Mouse (Mus musculus): ENCODE measurements around the gene Apex1. TPM values are rescaled to one million over a fixed set of nuclear protein-coding genes. Genes with fewer than 3 reads are reported as not detected.
"Not testable (repeated sequence)": the region's sequence is repeated elsewhere in the genome, so short reads cannot be mapped to it uniquely, and the experiment has no call there.

Apex1 gene
- polyA plus RNA-seq, 1 experiment from 2014 or later: 466 TPM

- Histone ChIP-seq H3K4me3 (ENCODE audit: low read depth, low read length) (no peak overlapping the region), H3K36me3 (ENCODE audit: control insufficient read depth, insufficient read depth, low read length) (no peaks in the 10 kb centered on the region; the same call in 1 of the 2 replicates), H3K9me3 (ENCODE audit: control insufficient read depth, low read length) (no peaks in the 10 kb centered on the region), H3K4me2 (ENCODE audit: low read depth, severe bottlenecking) (no peak overlapping the region), H3K27ac (replicated peaks; ENCODE audit: low read depth, low read length) (no peak overlapping the region), H3K4me1 (ENCODE audit: control insufficient read depth, insufficient read depth, low read length) (no peaks in the 10 kb centered on the region; the same call in 1 of the 2 replicates), H3K27me3 (ENCODE audit: control insufficient read depth, insufficient read depth, low read length) (no peaks in the 10 kb centered on the region), H3K9ac (ENCODE audit: low read length) (no peak overlapping the region)
- ATAC-seq (ENCODE audit: insufficient number of reproducible peaks, low FRiP score, low TSS enrichment, low read depth): no peak
- WGBS: 68% methylated on average over 4 of the region's 4 CpGs
- DNase-seq (ENCODE audit: low spot score): no peak
Observed at GRCm38 (mm10) chr14:50908126-50908525, 16.6 kb upstream of the Apex1 start.

GRCm38 (mm10) chr14:50911356-50911755, 13.4 kb upstream of the Apex1 start:
- 62% methylated on average over 3 of the region's 3 CpGs for WGBS
- H3K9ac ChIP-seq (ENCODE audit: low read length): no peak overlapping the region
- ATAC-seq (ENCODE audit: insufficient number of reproducible peaks, low FRiP score, low TSS enrichment, low read depth) (no peak), DNase-seq (ENCODE audit: low spot score) (no peak)
- H3K36me3 ChIP-seq (ENCODE audit: control insufficient read depth, insufficient read depth, low read length): peaks cover 6% of the 10 kb centered on the region; the same call in 1 of the 2 replicates
- no peaks in the 10 kb centered on the region for H3K4me1 ChIP-seq (ENCODE audit: control insufficient read depth, insufficient read depth, low read length)
- no peak overlapping the region for H3K27ac ChIP-seq (replicated peaks; ENCODE audit: low read depth, low read length)
- H3K4me2 ChIP-seq (ENCODE audit: low read depth, severe bottlenecking): no peak overlapping the region
- H3K27me3 ChIP-seq (ENCODE audit: control insufficient read depth, insufficient read depth, low read length): no peaks in the 10 kb centered on the region
- no peaks in the 10 kb centered on the region for H3K9me3 ChIP-seq (ENCODE audit: control insufficient read depth, low read length)
- no peak overlapping the region for H3K4me3 ChIP-seq (ENCODE audit: low read depth, low read length)

- Histone ChIP-seq H3K4me3 (ENCODE audit: low read depth, low read length) (peak overlapping the region; percentile 70), H3K36me3 (ENCODE audit: control insufficient read depth, insufficient read depth, low read length) (peaks cover 11% of the 10 kb centered on the region; the same call in 1 of the 2 replicates), H3K9ac (ENCODE audit: low read length) (peak overlapping the region; percentile 79), H3K4me2 (ENCODE audit: low read depth, severe bottlenecking) (peak overlapping the region; percentile 67)
- not testable (repeated sequence) for H3K9me3 ChIP-seq (ENCODE audit: control insufficient read depth, low read length); H3K27ac ChIP-seq (replicated peaks; ENCODE audit: low read depth, low read length); ATAC-seq (ENCODE audit: insufficient number of reproducible peaks, low FRiP score, low TSS enrichment, low read depth); DNase-seq (ENCODE audit: low spot score); H3K4me1 ChIP-seq (ENCODE audit: control insufficient read depth, insufficient read depth, low read length); H3K27me3 ChIP-seq (ENCODE audit: control insufficient read depth, insufficient read depth, low read length)
- WGBS: 79% methylated on average over 1 of the region's 1 CpGs
Observed at GRCm38 (mm10) chr14:50923437-50923836, 1.3 kb upstream of the Apex1 start.

GRCm38 (mm10) chr14:50925111-50925920, 548 bp downstream of the Apex1 start:
- 2% methylated on average over 38 of the region's 38 CpGs for WGBS
- peak overlapping the region; percentile 70 for H3K4me3 ChIP-seq (ENCODE audit: low read depth, low read length)
- 0 out of 2 replicates have a peak, but pooled peaks cover 7% of the 10 kb centered on the region for H3K4me1 ChIP-seq (ENCODE audit: control insufficient read depth, insufficient read depth, low read length)
- H3K36me3 ChIP-seq (ENCODE audit: control insufficient read depth, insufficient read depth, low read length): peaks cover 12% of the 10 kb centered on the region; the same call in 1 of the 2 replicates
- ATAC-seq (ENCODE audit: insufficient number of reproducible peaks, low FRiP score, low TSS enrichment, low read depth) (peak; percentile 7; the same call in 1 of the 2 replicates), DNase-seq (ENCODE audit: low spot score) (peak; percentile 41)
- H3K9ac ChIP-seq (ENCODE audit: low read length): peak overlapping the region; percentile 79
- H3K4me2 ChIP-seq (ENCODE audit: low read depth, severe bottlenecking): peak overlapping the region; percentile 70
- H3K27ac ChIP-seq (replicated peaks; ENCODE audit: low read depth, low read length): peak overlapping the region; percentile 95
- H3K27me3 ChIP-seq (ENCODE audit: control insufficient read depth, insufficient read depth, low read length): no peaks in the 10 kb centered on the region
- no peaks in the 10 kb centered on the region for H3K9me3 ChIP-seq (ENCODE audit: control insufficient read depth, low read length)

GRCm38 (mm10) chr14:50927366-50927765, 2.6 kb downstream of the Apex1 start:
- H3K36me3 ChIP-seq (ENCODE audit: control insufficient read depth, insufficient read depth, low read length): peaks cover 12% of the 10 kb centered on the region; the same call in 1 of the 2 replicates
- H3K9me3 ChIP-seq (ENCODE audit: control insufficient read depth, low read length): no peaks in the 10 kb centered on the region
- no peak overlapping the region for H3K27ac ChIP-seq (replicated peaks; ENCODE audit: low read depth, low read length)
- no peaks in the 10 kb centered on the region for H3K27me3 ChIP-seq (ENCODE audit: control insufficient read depth, insufficient read depth, low read length)
- 0 out of 2 replicates have a peak, but pooled peaks cover 7% of the 10 kb centered on the region for H3K4me1 ChIP-seq (ENCODE audit: control insufficient read depth, insufficient read depth, low read length)
- 66% methylated on average over 3 of the region's 3 CpGs for whole genome bisulfite sequencing
- H3K9ac ChIP-seq (ENCODE audit: low read length): no peak overlapping the region
- DNase-seq (ENCODE audit: low spot score) (no peak), ATAC-seq (ENCODE audit: insufficient number of reproducible peaks, low FRiP score, low TSS enrichment, low read depth) (no peak)
- H3K4me3 ChIP-seq (ENCODE audit: low read depth, low read length): no peak overlapping the region
- no peak overlapping the region for H3K4me2 ChIP-seq (ENCODE audit: low read depth, severe bottlenecking)

GRCm38 (mm10) chr14:50929951-50930350, 5.2 kb downstream of the Apex1 start:
- no peak overlapping the region for H3K27ac ChIP-seq (replicated peaks; ENCODE audit: low read depth, low read length)
- peak overlapping the region; percentile 93 for H3K9ac ChIP-seq (ENCODE audit: low read length)
- H3K4me1 ChIP-seq (ENCODE audit: control insufficient read depth, insufficient read depth, low read length): 0 out of 2 replicates have a peak, but pooled peaks cover 3% of the 10 kb centered on the region
- H3K9me3 ChIP-seq (ENCODE audit: control insufficient read depth, low read length): no peaks in the 10 kb centered on the region
- peak overlapping the region; percentile 98 for H3K4me3 ChIP-seq (ENCODE audit: low read depth, low read length)
- ATAC-seq (ENCODE audit: insufficient number of reproducible peaks, low FRiP score, low TSS enrichment, low read depth) (no peak), DNase-seq (ENCODE audit: low spot score) (no peak)
- H3K4me2 ChIP-seq (ENCODE audit: low read depth, severe bottlenecking): peak overlapping the region; percentile 76
- 18% methylated on average over 10 of the region's 10 CpGs for WGBS
- no peaks in the 10 kb centered on the region for H3K27me3 ChIP-seq (ENCODE audit: control insufficient read depth, insufficient read depth, low read length)
- H3K36me3 ChIP-seq (ENCODE audit: control insufficient read depth, insufficient read depth, low read length): peaks cover 12% of the 10 kb centered on the region; the same call in 1 of the 2 replicates

GRCm38 (mm10) chr14:50930377-50930753, 5.6 kb downstream of the Apex1 start:
- Histone ChIP-seq H3K9me3 (ENCODE audit: control insufficient read depth, low read length) (no peaks in the 10 kb centered on the region), H3K27ac (replicated peaks; ENCODE audit: low read depth, low read length) (0 out of 2 replicates have a peak overlapping the region, but pooled peaks have one; percentile 62), H3K9ac (ENCODE audit: low read length) (peak overlapping the region; percentile 93), H3K36me3 (ENCODE audit: control insufficient read depth, insufficient read depth, low read length) (peaks cover 12% of the 10 kb centered on the region; the same call in 1 of the 2 replicates), H3K27me3 (ENCODE audit: control insufficient read depth, insufficient read depth, low read length) (no peaks in the 10 kb centered on the region), H3K4me1 (ENCODE audit: control insufficient read depth, insufficient read depth, low read length) (0 out of 2 replicates have a peak, but pooled peaks cover 3% of the 10 kb centered on the region), H3K4me3 (ENCODE audit: low read depth, low read length) (peak overlapping the region; percentile 98), H3K4me2 (ENCODE audit: low read depth, severe bottlenecking) (peak overlapping the region; percentile 76)
- DNase-seq (ENCODE audit: low spot score) (peak; percentile 45), ATAC-seq (ENCODE audit: insufficient number of reproducible peaks, low FRiP score, low TSS enrichment, low read depth) (peak; percentile 36)
- WGBS: under 1% methylated on average over 38 of the region's 38 CpGs

GRCm38 (mm10) chr14:50930754-50931492, 6.2 kb downstream of the Apex1 start, which contains the start of the genes Pip4p1 and Pnp:
Gene Pip4p1 (minus strand): TSS chr14:50930856.
Gene Pnp (plus strand): TSS chr14:50931082.
- peak within 1 kb of the TSS; percentile 98 for H3K4me3 ChIP-seq (ENCODE audit: low read depth, low read length)
- under 1% methylated on average over 68 of the region's 68 CpGs for WGBS
- peak within 1 kb of the TSS; percentile 93 for H3K9ac ChIP-seq (ENCODE audit: low read length)
- H3K27ac ChIP-seq (replicated peaks; ENCODE audit: low read depth, low read length): peak within 1 kb of the TSS; percentile 63
- no peaks in the 10 kb centered on the region for H3K9me3 ChIP-seq (ENCODE audit: control insufficient read depth, low read length)
- H3K4me1 ChIP-seq (ENCODE audit: control insufficient read depth, insufficient read depth, low read length): 0 out of 2 replicates have a peak, but pooled peaks cover 3% of the 10 kb centered on the region
- peak; percentile 97 for DNase-seq (ENCODE audit: low spot score)
- peak; percentile 100 for ATAC-seq (ENCODE audit: insufficient number of reproducible peaks, low FRiP score, low TSS enrichment, low read depth)
- peak within 1 kb of the TSS; percentile 76 for H3K4me2 ChIP-seq (ENCODE audit: low read depth, severe bottlenecking)
- peaks cover 12% of the 10 kb centered on the region; the same call in 1 of the 2 replicates for H3K36me3 ChIP-seq (ENCODE audit: control insufficient read depth, insufficient read depth, low read length)
- H3K27me3 ChIP-seq (ENCODE audit: control insufficient read depth, insufficient read depth, low read length): no peaks in the 10 kb centered on the region

Measured in limb, embryonic 11.5 days (tissue).